Mouse (Mus musculus) G1E-ER4 (cell line): Measurements from ENCODE around the gene Nkpd1. TPM values are rescaled to one million over a fixed set of nuclear protein-coding genes. Genes with fewer than 3 reads are reported as not detected.

ENCODE experiments used
- GATA1 ChIP-seq: IDR thresholded peaks from one replicate; pipeline ENCODE4 v1.8.0; 2012; ENCODE audit warnings: low read length, inconsistent platforms
- polyA plus RNA-seq: library from polyadenylated mRNA; stranded (reverse); fragments of >175 nt; gene quantifications from 2 replicates; pipeline ENCODE4 v1.2.3, GENCODE M21; 2012

Nkpd1 gene
- polyA plus RNA-seq, 1 experiment: 0.71 TPM

- no peak for TF ChIP-seq GATA1
Measured at GRCm38 (mm10) chr7:19523757-19524419, 6.2 kb downstream of the Nkpd1 start.

GRCm38 (mm10) chr7:19524420-19525104 lies 6.9 kb downstream of the Nkpd1 start:
- TF ChIP-seq GATA1: no peak

- TF ChIP-seq GATA1: no peak
Measured at GRCm38 (mm10) chr7:19525105-19525481, 7.5 kb downstream of the Nkpd1 start.

- TF ChIP-seq GATA1: no peak
Measured at GRCm38 (mm10) chr7:19531077-19531476, 13.4 kb downstream of the Nkpd1 start.

- no peak for TF ChIP-seq GATA1
Measured at GRCm38 (mm10) chr7:19532240-19532639, 14.6 kb downstream of the Nkpd1 start.

- TF ChIP-seq GATA1: no peak
Measured at GRCm38 (mm10) chr7:19534676-19535075, 17.0 kb downstream of the Nkpd1 start.

GRCm38 (mm10) chr7:19540771-19541566 lies 23.3 kb downstream of the Nkpd1 start:
- no peak for TF ChIP-seq GATA1

GRCm38 (mm10) chr7:19541681-19542154 lies 24.1 kb downstream of the Nkpd1 start:
- no peak for TF ChIP-seq GATA1

- TF ChIP-seq GATA1: no peak
Measured at GRCm38 (mm10) chr7:19542155-19542691, 24.6 kb downstream of the Nkpd1 start.

GRCm38 (mm10) chr7:19543584-19543983 lies 25.9 kb downstream of the Nkpd1 start:
- no peak for TF ChIP-seq GATA1

GRCm38 (mm10) chr7:19546007-19546406 lies 28.4 kb downstream of the Nkpd1 start:
- no peak for TF ChIP-seq GATA1

GRCm38 (mm10) chr7:19547344-19547969 lies 29.8 kb downstream of the Nkpd1 start:
- TF ChIP-seq GATA1: no peak

- no peak for TF ChIP-seq GATA1
Measured at GRCm38 (mm10) chr7:19549394-19549793, 31.8 kb downstream of the Nkpd1 start.

- TF ChIP-seq GATA1: no peak
Measured at GRCm38 (mm10) chr7:19551634-19552033, 34.0 kb downstream of the Nkpd1 start.

- TF ChIP-seq GATA1: no peak
Measured at GRCm38 (mm10) chr7:19552443-19552842, 34.8 kb downstream of the Nkpd1 start.

GRCm38 (mm10) chr7:19554168-19554567 lies 36.5 kb downstream of the Nkpd1 start:
- no peak for TF ChIP-seq GATA1

GRCm38 (mm10) chr7:19557086-19557485 lies 39.4 kb downstream of the Nkpd1 start:
- no peak for TF ChIP-seq GATA1
